Mouse (Mus musculus): ENCODE results near the gene Foxk2.

DNA sequence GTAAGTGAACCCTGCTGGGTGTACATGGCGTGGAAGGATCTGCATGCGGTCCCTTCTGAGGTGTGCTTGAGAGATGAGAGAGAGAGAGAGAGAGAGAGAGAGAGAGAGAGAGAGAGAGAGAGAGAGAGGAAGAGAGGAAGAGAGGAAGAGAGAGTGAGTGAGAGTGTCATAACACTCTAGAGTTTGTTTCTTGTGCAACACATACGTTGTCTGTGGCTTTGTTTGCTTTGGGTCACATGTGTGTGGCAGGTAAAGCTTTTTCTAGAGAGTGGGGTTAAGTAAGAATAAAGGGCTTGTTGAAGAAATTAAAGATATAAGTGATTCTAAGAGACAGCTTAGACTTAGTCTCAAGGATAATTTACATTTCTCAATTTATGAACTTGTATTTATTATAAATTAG lies 18.2 kb downstream of the Foxk2 start:
- TF ChIP-seq REST (IDR thresholded peaks at IDR 0.05; ENCODE audit: insufficient read depth, insufficient read length), result no peak
- TF ChIP-seq POLR2A (IDR thresholded peaks at IDR 0.05; ENCODE audit: insufficient read length, low read depth), result no peak
- no peak for TF ChIP-seq CEBPB (IDR thresholded peaks at IDR 0.05; ENCODE audit: insufficient read depth, poor library complexity, severe bottlenecking)
- TF ChIP-seq TCF12 (IDR thresholded peaks at IDR 0.05; ENCODE audit: insufficient read depth, poor library complexity, severe bottlenecking), result no peak
